Mouse (Mus musculus) limb, embryonic 13.5 days (tissue): ENCODE measurements at regions not wholly inside any gene's neighbourhood (a gene's known extent, or its start where the extent isn't known, plus 50 kb on each side); places are given as distances from the start of the nearest gene placed in this dataset.
A peak's percentile ranks its signal among the peaks of the same experiment; 100 is the strongest.

Experiments used
- ATAC-seq: fragments of 200-750 bp; cut with Nextera tagmentation; 2 replicates; pipeline ENCODE4 v1.8.0; 2017; ENCODE audit warnings: low read depth, moderate number of reproducible peaks, moderate TSS enrichment; ENCODE audit not compliant: low FRiP score
- H3K27ac ChIP-seq: fragments of 300-500 bp; sonication (generic); 2 replicates; pipeline ENCODE4 v1.5.1; 2015; ENCODE audit warnings: inconsistent platforms, mild to moderate bottlenecking, moderate library complexity
- H3K27me3 ChIP-seq: fragments of 300-500 bp; sonication (generic); 2 replicates; pipeline ENCODE4 v1.6.1; 2015; ENCODE audit warnings: mild to moderate bottlenecking, inconsistent platforms
- H3K36me3 ChIP-seq: fragments of 300-500 bp; sonication (generic); 2 replicates; pipeline ENCODE4 v1.6.1; 2015; ENCODE audit warnings: inconsistent platforms, mild to moderate bottlenecking, moderate library complexity
- H3K4me1 ChIP-seq: fragments of 300-500 bp; sonication (generic); 2 replicates; pipeline ENCODE4 v1.6.1; 2015; ENCODE audit warnings: inconsistent platforms
- H3K4me2 ChIP-seq: fragments of 300-500 bp; sonication (generic); replicated peaks from 2 replicates; pipeline ENCODE4 v1.6.1; 2015; ENCODE audit warnings: inconsistent platforms, mild to moderate bottlenecking, moderate library complexity
- H3K4me3 ChIP-seq: fragments of 300-500 bp; sonication (generic); 2 replicates; pipeline ENCODE4 v1.5.1; 2015; ENCODE audit warnings: moderate library complexity, mild to moderate bottlenecking, inconsistent platforms
- H3K9ac ChIP-seq: fragments of 300-500 bp; sonication (generic); 2 replicates; pipeline ENCODE4 v1.6.1; 2015; ENCODE audit warnings: mild to moderate bottlenecking, inconsistent platforms
- H3K9me3 ChIP-seq: fragments of 300-500 bp; sonication (generic); 2 replicates; pipeline ENCODE4 v1.6.1; 2016; ENCODE audit warnings: inconsistent platforms
- WGBS: fragments of 180-500 bp; shearing (Covaris S2); methylation state at CpG from one replicate; pipeline ENCODE4 v1.1.7; 2015; 5-methylcytosine and 5-hydroxymethylcytosine counted together

- ATAC-seq: no peak
- Histone ChIP-seq H3K27ac (no peak overlapping the region), H3K4me2 (no peak overlapping the region), H3K9ac (no peak overlapping the region), H3K4me3 (no peak overlapping the region), H3K27me3 (no peaks in the 10 kb centered on the region), H3K4me1 (0 out of 2 replicates have a peak, but pooled peaks cover 4% of the 10 kb centered on the region), H3K9me3 (no peaks in the 10 kb centered on the region), H3K36me3 (no peaks in the 10 kb centered on the region)
- 72% methylated on average over 9 of the region's 9 CpGs for WGBS
These were observed 70.0 kb upstream of the Ralgps2 start for GRCm38 (mm10) chr1:157009427-157009826.

DNA sequence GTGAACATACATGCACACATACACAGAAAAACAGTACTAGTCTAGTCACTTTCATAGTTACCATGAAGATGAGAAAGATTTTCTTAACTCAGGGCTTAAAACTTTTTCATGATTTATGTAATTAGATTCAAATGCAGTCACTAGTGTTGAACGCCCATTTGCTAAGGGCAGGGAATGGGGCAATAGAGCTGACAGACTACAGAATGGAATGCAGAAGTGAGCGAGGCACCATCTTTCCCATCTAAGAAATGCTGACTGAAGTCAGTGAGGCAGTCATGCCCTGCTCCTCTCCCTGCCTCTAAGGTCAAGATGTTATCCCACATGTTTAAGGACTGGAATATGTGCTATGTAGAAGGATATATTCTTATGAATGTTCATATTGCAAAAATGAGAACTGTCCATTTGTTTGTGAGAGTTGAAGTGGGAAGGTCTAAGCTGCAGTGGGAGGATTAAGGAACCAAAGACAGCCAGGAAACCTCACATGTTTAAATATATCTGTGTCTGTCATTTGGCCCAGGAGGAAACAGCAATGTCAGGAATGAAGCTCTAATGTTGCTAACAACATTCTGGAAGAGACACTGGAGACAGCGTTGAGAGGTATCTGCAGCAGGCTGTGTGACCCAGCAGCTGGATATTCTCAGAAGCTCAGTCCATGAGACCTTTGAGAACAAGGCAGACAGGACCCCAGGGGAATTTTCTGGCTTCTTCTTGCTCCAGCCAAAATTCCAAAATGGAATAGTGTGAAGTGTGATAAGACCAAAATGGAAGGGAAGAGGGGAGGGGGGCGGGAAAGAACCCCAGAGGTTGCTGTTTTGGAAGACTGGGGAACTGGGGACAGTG, 68.7 kb upstream of the Ralgps2 start:
- WGBS: 75% methylated on average over 4 of the region's 4 CpGs
- H3K27me3 ChIP-seq: no peaks in the 10 kb centered on the region
- no peaks in the 10 kb centered on the region for H3K4me1 ChIP-seq
- H3K27ac ChIP-seq: no peak overlapping the region
- H3K36me3 ChIP-seq: no peaks in the 10 kb centered on the region
- H3K4me3 ChIP-seq: no peak overlapping the region
- no peak overlapping the region for H3K9ac ChIP-seq
- peak; percentile 77 for ATAC-seq
- no peak overlapping the region for H3K4me2 ChIP-seq
- no peaks in the 10 kb centered on the region for H3K9me3 ChIP-seq

DNA sequence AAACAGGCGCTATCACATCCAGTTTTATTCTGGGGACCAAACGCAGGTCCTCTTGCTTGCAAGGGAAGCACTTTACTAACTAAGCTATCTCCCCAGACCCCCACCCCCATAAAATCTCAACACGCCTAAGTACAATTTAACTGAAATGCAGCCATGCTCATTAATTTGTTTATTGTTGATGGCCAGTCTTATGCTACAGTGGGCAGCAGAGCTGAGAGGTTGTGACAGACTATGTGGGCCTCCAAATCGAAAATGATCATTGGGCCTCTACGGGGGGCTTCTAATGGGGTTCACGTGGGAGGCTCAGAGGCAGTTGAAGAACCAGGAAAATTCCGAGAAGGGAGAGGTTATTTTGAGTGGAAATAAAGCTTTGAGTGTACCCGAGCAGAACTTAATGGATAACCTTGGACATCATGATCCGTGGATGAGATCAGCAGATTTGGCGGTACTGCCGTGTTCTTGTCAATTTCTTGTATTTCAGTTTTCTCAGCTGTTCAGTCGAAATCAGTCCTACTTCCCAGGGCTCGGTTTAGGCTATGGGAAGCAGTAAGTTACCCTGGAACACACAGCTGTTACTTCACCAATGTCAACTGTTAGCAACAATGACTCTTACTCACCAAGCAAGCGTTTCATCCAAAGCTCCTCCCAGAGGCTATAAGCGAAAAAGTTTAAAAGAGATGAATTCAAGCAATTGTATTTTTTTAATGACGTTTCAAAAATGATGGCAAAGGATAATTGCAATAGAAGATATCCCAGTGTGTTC, 65.1 kb upstream of the Ralgps2 start:
- Histone ChIP-seq H3K9me3 (no peaks in the 10 kb centered on the region), H3K4me2 (no peak overlapping the region), H3K9ac (no peak overlapping the region), H3K4me1 (no peaks in the 10 kb centered on the region), H3K27me3 (0 out of 2 replicates have a peak, but pooled peaks cover 3% of the 10 kb centered on the region), H3K36me3 (no peaks in the 10 kb centered on the region), H3K4me3 (no peak overlapping the region), H3K27ac (no peak overlapping the region)
- no peak for ATAC-seq
- WGBS: 84% methylated on average over 16 of the region's 16 CpGs

- WGBS: 77% methylated on average over 7 of the region's 7 CpGs
- ATAC-seq: no peak
- no peak overlapping the region for H3K4me2 ChIP-seq
These were observed 63.6 kb upstream of the Ralgps2 start for GRCm38 (mm10) chr1:157003034-157003433.

DNA sequence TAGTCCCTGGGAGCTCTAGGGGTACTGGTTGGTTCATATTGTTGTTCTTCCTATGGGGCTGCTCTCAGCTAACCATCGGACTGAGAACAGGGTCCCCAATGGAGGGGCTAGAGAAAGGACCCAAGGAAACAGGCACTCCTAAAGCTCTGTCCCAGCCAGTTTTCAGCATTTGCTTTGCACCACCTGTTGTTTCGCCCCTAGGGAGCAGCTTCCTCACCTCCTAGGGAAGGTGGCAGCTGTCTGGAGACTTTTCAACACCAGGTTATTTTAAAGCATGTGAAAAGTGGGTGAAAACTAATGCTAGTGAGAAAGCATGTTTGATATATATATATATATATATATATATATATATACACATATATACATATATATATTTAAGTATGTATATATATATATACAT, 62.8 kb upstream of the Ralgps2 start:
- H3K36me3 ChIP-seq: no peaks in the 10 kb centered on the region
- no peak for ATAC-seq
- no peaks in the 10 kb centered on the region for H3K9me3 ChIP-seq
- peaks cover 7% of the 10 kb centered on the region; the same call in 1 of the 2 replicates for H3K27me3 ChIP-seq
- WGBS: 91% methylated on average over 2 of the region's 2 CpGs
- H3K9ac ChIP-seq: no peak overlapping the region
- H3K27ac ChIP-seq: no peak overlapping the region
- no peak overlapping the region for H3K4me3 ChIP-seq
- peaks cover 9% of the 10 kb centered on the region for H3K4me1 ChIP-seq
- H3K4me2 ChIP-seq: no peak overlapping the region

More at GRCm38 (mm10) chr1:157003034-157003433, 63.6 kb upstream of the Ralgps2 start:
- Histone ChIP-seq H3K27me3 (peaks cover 7% of the 10 kb centered on the region; the same call in 1 of the 2 replicates), H3K9me3 (no peaks in the 10 kb centered on the region), H3K4me3 (no peak overlapping the region), H3K9ac (no peak overlapping the region), H3K36me3 (no peaks in the 10 kb centered on the region), H3K4me1 (peaks cover 1% of the 10 kb centered on the region), H3K27ac (no peak overlapping the region)

DNA sequence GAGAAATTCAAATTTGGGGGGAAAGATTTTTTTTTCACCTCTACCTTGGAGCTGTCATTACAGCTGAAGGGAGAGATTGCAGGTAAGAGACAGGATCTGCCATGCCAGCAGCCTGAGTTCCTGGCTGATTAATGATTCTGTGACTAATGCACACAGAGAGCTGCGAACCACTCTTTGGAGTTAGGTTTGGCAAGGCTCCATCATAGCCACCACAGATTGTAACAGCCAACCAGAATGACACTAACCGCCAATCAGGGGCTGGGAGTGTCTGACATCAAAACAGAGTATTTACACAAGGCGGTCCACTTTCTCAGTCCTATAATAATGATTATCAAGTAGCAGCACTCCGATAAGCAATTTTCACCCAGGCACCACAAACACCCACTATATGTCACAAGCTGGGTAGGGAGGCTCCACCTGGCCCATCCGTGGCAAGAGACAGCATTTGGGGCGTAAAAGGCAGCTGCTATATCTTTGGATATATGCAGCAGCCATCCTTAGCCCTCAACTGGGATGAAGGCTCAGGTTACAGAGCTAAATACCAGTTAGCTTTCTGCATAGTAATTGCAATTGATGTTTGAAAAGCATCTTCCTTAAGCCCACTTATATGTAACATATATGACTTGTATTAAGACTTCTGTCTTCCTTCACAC, 61.7 kb upstream of the Ralgps2 start:
- no peak overlapping the region for H3K27ac ChIP-seq
- no peak overlapping the region for H3K9ac ChIP-seq
- H3K4me3 ChIP-seq: no peak overlapping the region
- H3K4me2 ChIP-seq: no peak overlapping the region
- H3K27me3 ChIP-seq: peaks cover 7% of the 10 kb centered on the region; the same call in 1 of the 2 replicates
- H3K36me3 ChIP-seq: no peaks in the 10 kb centered on the region
- no peak for ATAC-seq
- peaks cover 14% of the 10 kb centered on the region for H3K4me1 ChIP-seq
- WGBS: 53% methylated on average over 6 of the region's 6 CpGs
- H3K9me3 ChIP-seq: no peaks in the 10 kb centered on the region

- Histone ChIP-seq H3K9ac (no peak overlapping the region), H3K4me1 (peaks cover 14% of the 10 kb centered on the region), H3K27me3 (peaks cover 7% of the 10 kb centered on the region; the same call in 1 of the 2 replicates), H3K27ac (no peak overlapping the region), H3K9me3 (no peaks in the 10 kb centered on the region), H3K4me2 (no peak overlapping the region), H3K36me3 (no peaks in the 10 kb centered on the region), H3K4me3 (no peak overlapping the region)
- WGBS: 58% methylated on average over 8 of the region's 8 CpGs
- no peak for ATAC-seq
These were observed 60.5 kb upstream of the Ralgps2 start for GRCm38 (mm10) chr1:156999947-157000346.

GRCm38 (mm10) chr1:156999272-156999671, 59.8 kb upstream of the Ralgps2 start:
- no peak overlapping the region for H3K4me3 ChIP-seq
- H3K36me3 ChIP-seq: no peaks in the 10 kb centered on the region
- 80% methylated on average over 8 of the region's 8 CpGs for WGBS
- peaks cover 14% of the 10 kb centered on the region for H3K4me1 ChIP-seq
- no peak overlapping the region for H3K9ac ChIP-seq
- H3K4me2 ChIP-seq: no peak overlapping the region
- no peak overlapping the region for H3K27ac ChIP-seq
- H3K27me3 ChIP-seq: peaks cover 7% of the 10 kb centered on the region; the same call in 1 of the 2 replicates
- no peaks in the 10 kb centered on the region for H3K9me3 ChIP-seq
- no peak for ATAC-seq

DNA sequence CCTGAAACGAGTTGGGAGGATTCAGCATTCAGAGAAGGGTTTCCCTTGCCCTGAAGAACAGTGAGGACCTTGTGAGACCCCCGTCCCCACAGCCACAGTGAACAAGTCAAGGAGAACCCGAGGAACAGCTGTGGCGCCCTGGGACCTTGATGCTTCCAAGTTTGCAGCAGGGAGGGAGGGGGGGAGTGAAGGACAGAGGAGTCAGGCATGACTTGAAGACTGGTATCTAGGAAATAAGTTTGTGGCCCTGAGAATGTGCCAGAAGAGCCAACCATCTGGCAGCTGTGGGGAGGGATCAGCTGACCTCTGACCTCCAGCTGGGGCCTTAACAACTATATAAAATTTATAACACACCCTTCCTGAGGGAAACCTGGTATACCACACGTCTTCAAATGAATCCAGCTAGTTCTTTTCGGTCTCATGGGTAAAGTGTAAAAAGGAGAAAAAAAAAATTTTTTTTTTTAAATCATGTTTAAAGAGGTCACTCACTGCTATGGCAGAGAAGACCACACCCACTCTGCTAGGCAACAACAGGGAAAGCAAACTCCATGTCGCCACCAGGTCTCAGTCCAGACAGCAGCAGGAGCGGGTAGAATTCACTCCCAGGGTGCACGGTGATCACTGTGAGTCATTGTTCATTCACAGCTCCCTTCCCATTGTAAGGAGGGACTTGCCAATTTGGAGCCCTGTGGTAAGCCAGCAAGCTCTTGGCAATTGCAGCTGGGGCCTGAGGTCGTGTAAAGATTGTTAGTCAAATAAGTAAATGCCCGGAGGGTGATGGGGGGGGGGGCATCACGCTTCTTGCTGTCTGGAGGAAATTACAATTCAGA, 58.3 kb upstream of the Ralgps2 start:
- peak; percentile 45; the same call in 1 of the 2 replicates for ATAC-seq
- H3K4me2 ChIP-seq: no peak overlapping the region
- H3K4me3 ChIP-seq: no peak overlapping the region
- peaks cover 7% of the 10 kb centered on the region; the same call in 1 of the 2 replicates for H3K27me3 ChIP-seq
- no peaks in the 10 kb centered on the region for H3K36me3 ChIP-seq
- peaks cover 14% of the 10 kb centered on the region for H3K4me1 ChIP-seq
- H3K9ac ChIP-seq: no peak overlapping the region
- no peak overlapping the region for H3K27ac ChIP-seq
- 38% methylated on average over 12 of the region's 12 CpGs for WGBS
- no peaks in the 10 kb centered on the region for H3K9me3 ChIP-seq

DNA sequence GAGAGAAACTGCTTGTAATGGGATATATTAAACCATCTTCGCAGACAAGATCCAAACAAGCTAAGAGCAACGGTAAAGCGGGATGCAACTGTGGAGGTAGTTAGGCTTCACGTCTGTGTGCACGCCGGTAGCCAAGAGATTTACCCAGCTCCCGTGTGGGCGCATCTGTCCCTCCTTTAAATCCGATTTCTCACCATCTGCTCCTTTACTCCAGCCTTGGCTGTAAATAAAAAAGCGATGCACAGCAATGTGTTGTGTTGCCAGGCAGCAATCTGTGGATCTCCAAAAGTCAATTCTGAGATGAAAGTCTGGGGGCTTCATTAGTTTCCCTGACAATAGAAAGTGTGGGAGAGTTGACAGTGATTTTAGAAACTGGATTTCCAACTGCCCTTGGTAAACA, 57.6 kb upstream of the Ralgps2 start:
- Histone ChIP-seq H3K27ac (no peak overlapping the region), H3K4me2 (no peak overlapping the region), H3K9me3 (no peaks in the 10 kb centered on the region), H3K27me3 (peaks cover 7% of the 10 kb centered on the region; the same call in 1 of the 2 replicates), H3K36me3 (no peaks in the 10 kb centered on the region), H3K4me3 (no peak overlapping the region), H3K9ac (no peak overlapping the region), H3K4me1 (peaks cover 14% of the 10 kb centered on the region)
- no peak; the same call in 1 of the 2 replicates for ATAC-seq
- WGBS: 77% methylated on average over 10 of the region's 10 CpGs

DNA sequence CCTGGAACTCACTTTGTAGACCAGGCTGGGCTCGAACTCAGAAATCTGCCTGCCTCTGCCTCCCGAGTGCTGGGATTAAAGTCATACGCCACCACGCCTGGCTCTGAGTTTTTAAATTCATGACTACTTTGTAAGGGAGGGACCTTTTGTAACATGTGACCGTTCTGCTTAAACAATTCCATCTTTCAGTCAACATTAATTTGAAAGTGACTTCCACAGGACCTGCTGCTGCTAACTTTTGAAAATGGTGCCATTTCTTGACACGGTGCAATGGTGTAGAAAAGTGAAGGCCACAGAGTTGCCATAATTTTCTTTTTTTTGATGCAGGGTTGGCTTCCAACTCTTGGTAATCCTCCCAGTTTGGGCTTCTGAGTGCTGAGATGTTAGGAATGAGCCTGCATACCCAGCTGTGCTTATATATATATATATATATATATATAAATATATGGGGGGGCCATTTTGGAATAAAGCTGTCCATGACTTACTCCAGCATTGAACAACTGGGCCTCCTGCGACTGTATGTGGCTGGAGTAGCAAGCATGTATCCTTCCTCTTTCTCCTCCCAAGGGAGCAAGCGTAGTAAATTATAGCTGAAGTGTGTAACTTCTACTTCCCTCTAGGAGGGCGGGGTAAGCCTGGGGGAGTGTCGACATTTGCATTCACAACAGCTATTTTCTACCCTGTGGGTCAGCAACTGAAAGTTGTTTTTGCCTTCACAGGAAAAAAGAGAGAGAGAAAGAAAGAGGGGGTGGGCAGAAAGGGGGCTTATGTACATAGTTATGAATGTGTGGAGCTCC, 56.9 kb upstream of the Ralgps2 start:
- Histone ChIP-seq H3K4me3 (no peak overlapping the region), H3K4me2 (no peak overlapping the region), H3K9ac (no peak overlapping the region), H3K27me3 (peaks cover 7% of the 10 kb centered on the region; the same call in 1 of the 2 replicates), H3K4me1 (peaks cover 14% of the 10 kb centered on the region), H3K27ac (no peak overlapping the region), H3K9me3 (no peaks in the 10 kb centered on the region), H3K36me3 (no peaks in the 10 kb centered on the region)
- ATAC-seq: no peak
- 84% methylated on average over 10 of the region's 10 CpGs for WGBS
